Mouse (Mus musculus): ENCODE results near the gene Rcan2. TPM values are rescaled to one million over a fixed set of nuclear protein-coding genes. Genes with fewer than 3 reads are reported as not detected.

Gene Rcan2
- polyA plus RNA-seq, 1 experiment: not detected

DNA sequence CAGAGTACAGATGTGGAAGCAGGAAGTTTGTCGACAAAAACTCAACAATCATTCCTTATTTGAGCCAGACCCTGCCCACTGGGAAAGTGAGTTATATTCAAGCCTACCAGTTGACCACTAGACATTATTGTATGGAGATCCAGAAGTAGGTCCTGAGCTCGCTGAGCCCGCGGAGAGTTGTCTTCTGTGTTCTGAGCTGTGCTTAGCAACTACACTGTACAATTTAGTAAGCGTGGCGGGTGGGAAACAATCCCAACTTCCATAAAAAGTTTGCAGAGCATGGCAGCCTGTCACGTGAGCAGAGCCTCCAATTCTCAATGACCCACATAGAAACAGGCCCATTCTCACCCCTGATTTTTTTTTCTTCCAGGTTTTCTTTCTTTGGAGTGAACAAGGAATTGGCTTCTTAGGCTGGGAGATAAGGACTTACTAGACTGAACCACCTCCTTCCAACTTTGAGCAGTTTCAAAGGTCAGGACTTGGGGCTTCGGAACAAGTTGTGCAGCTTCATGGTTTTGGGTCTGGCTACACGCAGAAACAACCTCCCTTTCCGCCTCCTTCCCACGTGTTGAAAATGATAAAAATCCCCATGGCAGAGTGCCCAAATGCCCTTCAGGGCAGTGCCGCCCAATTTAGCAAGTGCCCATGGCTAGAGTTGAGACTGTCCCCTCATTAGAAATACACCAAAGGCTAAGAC is 276.1 kb downstream of the Rcan2 start:
- Histone ChIP-seq H3K4me1 (ENCODE audit: control insufficient read depth, insufficient read depth, low read length) (peaks cover 3% of the 10 kb centered on the region; the same call in 1 of the 2 replicates), H3K4me3 (ENCODE audit: insufficient read depth, low read depth, low read length) (no peak overlapping the region), H3K27ac (ENCODE audit: insufficient read depth, low read depth, low read length) (no peak overlapping the region)
- no peak for TF ChIP-seq POLR2A (IDR thresholded peaks at IDR 0.05; ENCODE audit: insufficient read depth, low read depth, low read length)
- TF ChIP-seq CTCF (IDR thresholded peaks at IDR 0.05; ENCODE audit: insufficient read depth, low read depth, low read length): no peak
- WGBS: 77% methylated on average over 12 of the region's 12 CpGs

DNA sequence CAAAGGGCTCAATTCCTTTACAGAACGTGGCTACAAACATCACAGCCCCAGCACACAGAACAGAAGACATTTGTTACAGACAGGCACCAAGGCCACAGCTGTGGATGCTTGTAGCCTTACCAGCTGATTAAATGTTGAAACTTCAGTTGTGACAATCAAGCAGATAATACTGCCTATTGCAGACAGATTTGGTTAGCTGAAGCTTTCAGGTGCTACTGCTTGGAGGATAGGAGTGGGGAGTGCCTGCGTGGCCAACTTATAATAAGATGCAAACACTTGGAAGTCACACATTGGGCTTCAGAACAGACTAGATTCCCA is 276.7 kb downstream of the Rcan2 start:
- Histone ChIP-seq H3K4me3 (ENCODE audit: insufficient read depth, low read depth, low read length) (no peak overlapping the region), H3K4me1 (ENCODE audit: control insufficient read depth, insufficient read depth, low read length) (peaks cover 3% of the 10 kb centered on the region; the same call in 1 of the 2 replicates), H3K27ac (ENCODE audit: insufficient read depth, low read depth, low read length) (no peak overlapping the region)
- WGBS: 59% methylated on average over 2 of the region's 2 CpGs
- TF ChIP-seq CTCF (IDR thresholded peaks at IDR 0.05; ENCODE audit: insufficient read depth, low read depth, low read length): no peak
- no peak for TF ChIP-seq POLR2A (IDR thresholded peaks at IDR 0.05; ENCODE audit: insufficient read depth, low read depth, low read length)

DNA sequence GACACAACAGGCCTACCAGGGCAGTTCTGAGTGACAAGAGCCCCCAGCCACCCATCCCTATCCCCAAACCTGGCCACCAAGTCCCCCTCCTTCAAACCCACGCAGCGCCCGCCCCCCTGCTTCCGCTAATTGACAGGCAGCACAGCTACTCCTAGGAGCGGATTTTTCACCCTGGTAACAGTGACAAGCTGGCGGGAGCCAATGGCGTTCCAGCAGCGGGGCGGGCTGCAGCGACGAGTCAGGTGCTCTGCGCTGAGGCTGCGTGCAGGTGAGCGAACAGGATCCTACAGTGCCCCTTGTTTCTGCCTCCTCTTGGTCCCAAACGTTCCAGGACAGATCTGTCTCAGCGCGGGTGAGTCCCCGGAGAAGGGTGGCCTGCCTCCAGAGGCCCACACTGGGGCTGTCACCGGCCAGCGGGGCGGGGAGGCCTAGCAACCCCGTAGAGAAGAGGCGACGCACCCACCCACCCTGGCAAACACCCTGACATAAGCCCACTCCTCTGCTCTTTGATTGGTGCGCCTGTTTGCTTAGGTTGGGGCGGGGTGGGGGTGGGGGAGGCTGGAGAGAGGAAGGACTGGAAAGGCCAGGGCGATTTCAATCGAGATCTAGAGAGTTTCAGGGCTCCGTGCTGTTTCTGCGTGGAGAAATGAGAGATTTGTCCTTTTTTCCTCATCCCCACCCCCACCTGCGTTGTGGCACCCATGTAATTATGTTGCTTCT is 277.6 kb downstream of the Rcan2 start, which contains the start of gene Enpp5:
Gene Enpp5 (plus strand): TSS at position 183 of the 720 bp plus-strand sequence.
- WGBS: under 1% methylated on average over 31 of the region's 31 CpGs
- Histone ChIP-seq H3K4me3 (ENCODE audit: insufficient read depth, low read depth, low read length) (peak within 1 kb of the TSS; percentile 91), H3K4me1 (ENCODE audit: control insufficient read depth, insufficient read depth, low read length) (peaks cover 3% of the 10 kb centered on the region; the same call in 1 of the 2 replicates), H3K27ac (ENCODE audit: insufficient read depth, low read depth, low read length) (peak within 1 kb of the TSS; percentile 79)
- TF ChIP-seq POLR2A (IDR thresholded peaks at IDR 0.05; ENCODE audit: insufficient read depth, low read depth, low read length): peak; percentile 47
- TF ChIP-seq CTCF (IDR thresholded peaks at IDR 0.05; ENCODE audit: insufficient read depth, low read depth, low read length): no peak

DNA sequence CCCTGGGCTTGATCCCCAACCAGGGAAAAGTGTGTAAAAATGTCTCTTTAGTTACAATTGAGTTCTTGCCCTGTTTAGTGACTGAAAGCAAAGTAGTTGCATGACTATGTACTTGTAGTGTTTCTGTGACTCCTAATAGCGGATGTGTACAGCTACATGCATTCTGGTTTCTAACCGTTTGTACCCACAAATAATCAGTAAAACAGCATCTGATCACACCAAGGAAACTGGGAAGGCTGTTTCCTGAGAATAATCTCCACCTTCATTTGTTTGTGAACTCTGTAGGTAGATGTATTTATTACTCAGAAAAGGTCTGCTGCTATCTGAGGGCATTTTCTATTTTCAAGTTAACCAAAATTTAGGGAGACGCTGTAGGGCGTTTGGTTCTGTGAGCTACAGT is 282.0 kb downstream of the Rcan2 start:
- 95% methylated on average over 4 of the region's 4 CpGs for WGBS
- Histone ChIP-seq H3K27ac (ENCODE audit: insufficient read depth, low read depth, low read length) (no peak overlapping the region), H3K4me1 (ENCODE audit: control insufficient read depth, insufficient read depth, low read length) (peaks cover 3% of the 10 kb centered on the region; the same call in 1 of the 2 replicates), H3K4me3 (ENCODE audit: insufficient read depth, low read depth, low read length) (no peak overlapping the region)
- no peak for TF ChIP-seq POLR2A (IDR thresholded peaks at IDR 0.05; ENCODE audit: insufficient read depth, low read depth, low read length)
- no peak for TF ChIP-seq CTCF (IDR thresholded peaks at IDR 0.05; ENCODE audit: insufficient read depth, low read depth, low read length)

DNA sequence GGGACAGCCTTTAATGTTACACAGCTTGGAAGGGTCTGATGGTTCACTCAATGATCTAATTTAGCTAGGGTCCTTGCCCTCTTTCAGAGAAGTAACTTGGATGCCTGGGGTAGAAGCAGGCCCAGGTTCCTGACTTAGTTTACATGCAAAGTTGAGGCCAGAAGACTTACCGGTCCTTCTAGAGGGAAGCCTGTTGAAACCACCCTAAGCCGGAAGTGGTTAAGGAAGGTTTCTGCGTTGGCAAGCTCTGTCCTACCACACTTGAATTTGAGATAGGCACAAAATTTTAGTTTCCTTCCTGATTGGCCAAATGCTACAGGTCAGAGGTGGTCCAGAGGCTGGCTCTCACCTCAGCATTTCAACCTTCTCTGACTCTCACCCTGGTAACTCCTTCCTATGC is 287.1 kb downstream of the Rcan2 start:
- WGBS: 95% methylated on average over 3 of the region's 3 CpGs
- TF ChIP-seq POLR2A (IDR thresholded peaks at IDR 0.05; ENCODE audit: insufficient read depth, low read depth, low read length) (no peak), CTCF (IDR thresholded peaks at IDR 0.05; ENCODE audit: insufficient read depth, low read depth, low read length) (no peak)
- H3K27ac ChIP-seq (ENCODE audit: insufficient read depth, low read depth, low read length): no peak overlapping the region
- no peaks in the 10 kb centered on the region for H3K4me1 ChIP-seq (ENCODE audit: control insufficient read depth, insufficient read depth, low read length)
- H3K4me3 ChIP-seq (ENCODE audit: insufficient read depth, low read depth, low read length): no peak overlapping the region

Other genes with a start within 250 kb of the Rcan2 start
- 307 TPM in 1 of 2 replicates, not detected in the other for gene Pla2g7, start 233.3 kb upstream of the Rcan2 start, polyA plus RNA-seq (2012; ENCODE audit: insufficient read depth, insufficient read length, low replicate concordance, missing spikeins)
- gene Tdrd6, start 171.1 kb upstream of the Rcan2 start, polyA plus RNA-seq (2012; ENCODE audit: insufficient read depth, insufficient read length, low replicate concordance, missing spikeins): not detected in 2 replicates
- gene Slc25a27, start 134.1 kb upstream of the Rcan2 start, polyA plus RNA-seq (2012; ENCODE audit: insufficient read depth, insufficient read length, low replicate concordance, missing spikeins): not detected in 2 replicates
- not detected in 2 replicates for gene Cyp39a1, start 133.9 kb upstream of the Rcan2 start, polyA plus RNA-seq (2012; ENCODE audit: insufficient read depth, insufficient read length, low replicate concordance, missing spikeins)

All from olfactory bulb, adult 2 months (tissue).